Mouse (Mus musculus) ovary, adult 18-20 months (tissue): ENCODE data around the gene Opcml.

Experiments used
- DNase-seq: peaks from one replicate; pipeline ENCODE4 v3.0.0; 2022; ENCODE audit warnings: low spot score, mixed read lengths

Gene Opcml

GRCm38 (mm10) chr9:27830519-27830918, 39.9 kb downstream of the Opcml start:
- no peak for DNase-seq

GRCm38 (mm10) chr9:27842806-27843205, 52.2 kb downstream of the Opcml start:
- DNase-seq, result no peak

GRCm38 (mm10) chr9:27871624-27872023, 81.0 kb downstream of the Opcml start:
- DNase-seq, result no peak

- DNase-seq, result no peak
Measured at GRCm38 (mm10) chr9:27889636-27890035, 99.1 kb downstream of the Opcml start.

GRCm38 (mm10) chr9:27917250-27917649, 126.7 kb downstream of the Opcml start:
- DNase-seq, result no peak

- DNase-seq, result no peak
Measured at GRCm38 (mm10) chr9:27923495-27923894, 132.9 kb downstream of the Opcml start.

GRCm38 (mm10) chr9:27923945-27924825, 133.6 kb downstream of the Opcml start:
- no peak for DNase-seq

GRCm38 (mm10) chr9:27925650-27926049, 135.1 kb downstream of the Opcml start:
- no peak for DNase-seq

GRCm38 (mm10) chr9:27937253-27937652, 146.7 kb downstream of the Opcml start:
- DNase-seq, result no peak

GRCm38 (mm10) chr9:27937660-27938059, 147.1 kb downstream of the Opcml start:
- DNase-seq, result no peak

- DNase-seq, result no peak
Measured at GRCm38 (mm10) chr9:27945323-27946010, 154.9 kb downstream of the Opcml start.

GRCm38 (mm10) chr9:27951110-27951509, 160.5 kb downstream of the Opcml start:
- no peak for DNase-seq

GRCm38 (mm10) chr9:27961682-27962081, 171.1 kb downstream of the Opcml start:
- DNase-seq, result no peak

GRCm38 (mm10) chr9:27963385-27963784, 172.8 kb downstream of the Opcml start:
- DNase-seq, result no peak

GRCm38 (mm10) chr9:27964902-27965550, 174.5 kb downstream of the Opcml start:
- DNase-seq, result no peak

- no peak for DNase-seq
Measured at GRCm38 (mm10) chr9:27968266-27968665, 177.7 kb downstream of the Opcml start.

- DNase-seq, result no peak
Measured at GRCm38 (mm10) chr9:27972293-27972692, 181.7 kb downstream of the Opcml start.

GRCm38 (mm10) chr9:27982576-27982975, 192.0 kb downstream of the Opcml start:
- DNase-seq, result no peak

GRCm38 (mm10) chr9:27986604-27987588, 196.3 kb downstream of the Opcml start:
- no peak for DNase-seq

- no peak for DNase-seq
Measured at GRCm38 (mm10) chr9:27991611-27992010, 201.0 kb downstream of the Opcml start.

GRCm38 (mm10) chr9:27996536-27996935, 206.0 kb downstream of the Opcml start:
- no peak for DNase-seq

- DNase-seq, result no peak
Measured at GRCm38 (mm10) chr9:27998767-27999166, 208.2 kb downstream of the Opcml start.
